Mouse (Mus musculus) adrenal gland, postnatal 14 days (tissue): ENCODE measurements around the gene Dixdc1. TPM values are rescaled to one million over a fixed set of nuclear protein-coding genes. Genes with fewer than 3 reads are reported as not detected.
A peak's percentile ranks its signal among the peaks of the same experiment; 100 is the strongest.

Experiments used
- DNase-seq: peaks from one replicate; pipeline ENCODE4 v3.0.0; 2021; ENCODE audit warnings: mixed read lengths
- total RNA-seq: library from RNA; stranded (reverse); gene quantifications from 2 replicates; pipeline ENCODE4 v1.2.3, GENCODE M21; 2021

Gene Dixdc1
- total RNA-seq, 1 experiment from 2014 or later, result 8.4 TPM

GRCm38 (mm10) chr9:50700921-50701691 lies 38.2 kb downstream of the Dixdc1 start:
- peak; percentile 45 for DNase-seq

- peak; percentile 49 for DNase-seq
These were observed 40.6 kb downstream of the Dixdc1 start for GRCm38 (mm10) chr9:50698418-50699409.

GRCm38 (mm10) chr9:50697706-50698041 lies 41.6 kb downstream of the Dixdc1 start:
- DNase-seq, result peak; percentile 86

- no peak for DNase-seq
These were observed 42.2 kb downstream of the Dixdc1 start for GRCm38 (mm10) chr9:50696851-50697705.

- no peak for DNase-seq
These were observed 44.2 kb downstream of the Dixdc1 start for GRCm38 (mm10) chr9:50695153-50695552.

GRCm38 (mm10) chr9:50693631-50694030 lies 45.7 kb downstream of the Dixdc1 start:
- DNase-seq, result peak; percentile 38

GRCm38 (mm10) chr9:50692626-50693580 lies 46.4 kb downstream of the Dixdc1 start:
- no peak for DNase-seq

GRCm38 (mm10) chr9:50686866-50687652 lies 52.3 kb downstream of the Dixdc1 start:
- no peak for DNase-seq

GRCm38 (mm10) chr9:50681727-50682126 lies 57.6 kb downstream of the Dixdc1 start:
- no peak for DNase-seq

GRCm38 (mm10) chr9:50679406-50679805 lies 59.9 kb downstream of the Dixdc1 start:
- DNase-seq, result no peak

GRCm38 (mm10) chr9:50674771-50675170 lies 64.5 kb downstream of the Dixdc1 start:
- no peak for DNase-seq

- DNase-seq, result peak; percentile 75
These were observed 68.6 kb downstream of the Dixdc1 start for GRCm38 (mm10) chr9:50670690-50671089.

GRCm38 (mm10) chr9:50667579-50668498 lies 71.5 kb downstream of the Dixdc1 start:
- DNase-seq, result no peak

- no peak for DNase-seq
These were observed 72.9 kb downstream of the Dixdc1 start for GRCm38 (mm10) chr9:50666442-50666841.

GRCm38 (mm10) chr9:50664826-50665225 lies 74.5 kb downstream of the Dixdc1 start:
- DNase-seq, result no peak

- peak; percentile 74 for DNase-seq
These were observed 78.9 kb downstream of the Dixdc1 start for GRCm38 (mm10) chr9:50660431-50660830.

- peak; percentile 92 for DNase-seq
These were observed 79.7 kb downstream of the Dixdc1 start, which contains the start of gene Dlat for GRCm38 (mm10) chr9:50659392-50660217. Gene Dlat, minus strand, starts transcription at chr9:50659780.

GRCm38 (mm10) chr9:50658941-50659388 lies 80.4 kb downstream of the Dixdc1 start:
- peak; percentile 42 for DNase-seq
